Mouse (Mus musculus) sigmoid colon, adult 10 weeks (tissue): ENCODE measurements around the gene Hist1h2bg. TPM values are rescaled to one million over a fixed set of nuclear protein-coding genes. Genes with fewer than 3 reads are reported as not detected.

Experiments
- polyA plus RNA-seq: library from polyadenylated mRNA; stranded (reverse); fragments of 350-450 nt; fragmentation: Illumina TruSeq; extraction: RNeasy Lipid Tissue Mini Kit (QIAGEN cat#74804); gene quantifications from one replicate; pipeline ENCODE4 v1.2.3, GENCODE M21; 2014; ENCODE audit warnings: low read depth, low replicate concordance

Hist1h2bg gene
- polyA plus RNA-seq, 1 experiment from 2014 or later = 3.6 TPM

Other genes with a start within 250 kb of the Hist1h2bg start
- 97.3 TPM for gene Zfp322a, start 202.2 kb upstream of the Hist1h2bg start, polyA plus RNA-seq
- 2.2 TPM for gene Abt1, start 147.5 kb upstream of the Hist1h2bg start, polyA plus RNA-seq
- 4.6 TPM for gene Btn1a1, start 105.5 kb upstream of the Hist1h2bg start, polyA plus RNA-seq
- not detected for gene Btn2a2, start 82.5 kb upstream of the Hist1h2bg start, polyA plus RNA-seq
- gene Hist1h4h, start 40.3 kb upstream of the Hist1h2bg start, polyA plus RNA-seq = not detected
- gene Hist1h2af, start 37.5 kb upstream of the Hist1h2bg start, polyA plus RNA-seq = not detected
- not detected for gene Hist1h3g, start 36.0 kb upstream of the Hist1h2bg start, polyA plus RNA-seq
- 2.1 TPM for gene Hist1h2bh, start 28.0 kb upstream of the Hist1h2bg start, polyA plus RNA-seq
- not detected for gene Hist1h3f, start 27.3 kb upstream of the Hist1h2bg start, polyA plus RNA-seq
- gene Hist1h4f, start 19.7 kb upstream of the Hist1h2bg start, polyA plus RNA-seq = not detected
- gene Hist1h1d, start 18.1 kb upstream of the Hist1h2bg start, polyA plus RNA-seq = 3.9 TPM
- not detected for gene Hist1h3e, start 9.0 kb upstream of the Hist1h2bg start, polyA plus RNA-seq
- not detected for gene Hist1h2ae, start 176 bp upstream of the Hist1h2bg start, polyA plus RNA-seq
- not detected for gene Hist1h2bf, start 2.8 kb downstream of the Hist1h2bg start, polyA plus RNA-seq
- not detected for gene Hist1h2ad, start 3.0 kb downstream of the Hist1h2bg start, polyA plus RNA-seq
- 6.7 TPM for gene Hist1h3d, start 4.4 kb downstream of the Hist1h2bg start, polyA plus RNA-seq
- 2.3 TPM for gene Hist1h4d, start 10.2 kb downstream of the Hist1h2bg start, polyA plus RNA-seq
- 16.9 TPM for gene Hist1h2be, start 49.7 kb downstream of the Hist1h2bg start, polyA plus RNA-seq
- 6.3 TPM for gene Hist1h1e, start 51.2 kb downstream of the Hist1h2bg start, polyA plus RNA-seq
- gene Hist1h2ac, start 112.6 kb downstream of the Hist1h2bg start, polyA plus RNA-seq = 9.6 TPM
- gene Hist1h2bc, start 112.8 kb downstream of the Hist1h2bg start, polyA plus RNA-seq = 364 TPM
- not detected for gene Hist1h1t, start 124.4 kb downstream of the Hist1h2bg start, polyA plus RNA-seq
- gene Hist1h4c, start 127.1 kb downstream of the Hist1h2bg start, polyA plus RNA-seq = 2.2 TPM
- gene Hfe, start 139.5 kb downstream of the Hist1h2bg start, polyA plus RNA-seq = 13.2 TPM
- gene Hist1h1c, start 167.4 kb downstream of the Hist1h2bg start, polyA plus RNA-seq = 96.7 TPM
- not detected for gene Hist1h3c, start 174.2 kb downstream of the Hist1h2bg start, polyA plus RNA-seq
- gene Hist1h2bb, start 175.3 kb downstream of the Hist1h2bg start, polyA plus RNA-seq = not detected
- gene Hist1h2ab, start 179.7 kb downstream of the Hist1h2bg start, polyA plus RNA-seq = not detected
- gene Hist1h3b, start 180.9 kb downstream of the Hist1h2bg start, polyA plus RNA-seq = not detected
- gene Hist1h4b, start 185.6 kb downstream of the Hist1h2bg start, polyA plus RNA-seq = not detected
- gene Hist1h4a, start 189.8 kb downstream of the Hist1h2bg start, polyA plus RNA-seq = not detected
- gene Hist1h3a, start 191.0 kb downstream of the Hist1h2bg start, polyA plus RNA-seq = not detected
- not detected for gene Hist1h1a, start 192.3 kb downstream of the Hist1h2bg start, polyA plus RNA-seq
- gene Trim38, start 198.5 kb downstream of the Hist1h2bg start, polyA plus RNA-seq = 1.1 TPM
- 0.76 TPM for gene Slc17a2, start 235.6 kb downstream of the Hist1h2bg start, polyA plus RNA-seq